Mouse (Mus musculus): Measurements from ENCODE around the gene Timp2. TPM values are rescaled to one million over a fixed set of nuclear protein-coding genes. Genes with fewer than 3 reads are reported as not detected.

Timp2 gene
- polyA plus RNA-seq, 1 experiment = 37.6 TPM

DNA sequence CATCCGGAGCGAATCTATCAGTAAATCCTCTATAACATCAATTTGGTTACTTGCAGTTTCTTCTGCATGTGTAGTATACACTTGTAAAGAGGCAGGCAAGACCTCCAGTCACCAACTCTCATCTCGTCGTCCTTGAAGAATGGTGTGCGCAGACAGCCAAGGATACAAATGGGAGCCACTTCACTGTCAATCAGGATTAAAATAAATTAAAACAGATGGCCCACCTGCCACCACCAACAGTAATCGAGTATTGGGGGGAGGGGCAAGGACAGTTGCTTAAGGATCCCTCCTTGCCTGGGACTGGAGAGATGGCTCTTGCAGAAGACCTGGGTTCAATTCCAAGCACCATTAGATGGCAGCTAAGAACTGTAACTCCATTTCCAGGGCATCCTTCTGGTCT, 62.9 kb downstream of the Timp2 start:
- H3K4me3 ChIP-seq (replicated peaks; ENCODE audit: control insufficient read depth, low read depth, low read length) = no peak overlapping the region
- no peak overlapping the region for H3K27ac ChIP-seq (ENCODE audit: control insufficient read depth, insufficient read depth, low read depth, low read length, poor library complexity)
- TF ChIP-seq POLR2A (IDR thresholded peaks at IDR 0.05; ENCODE audit: borderline replicate concordance, control insufficient read depth, low read depth, low read length) (no peak), CTCF (IDR thresholded peaks at IDR 0.05; ENCODE audit: control insufficient read depth, insufficient read depth, low read length) (no peak)
- WGBS = 74% methylated on average over 6 of the region's 6 CpGs
- peaks cover 2% of the 10 kb centered on the region; the same call in 1 of the 2 replicates for H3K4me1 ChIP-seq (ENCODE audit: control insufficient read depth, insufficient read depth, low read length)

- H3K4me3 ChIP-seq (replicated peaks; ENCODE audit: control insufficient read depth, low read depth, low read length) = peak within 1 kb of the TSS; percentile 76
- H3K27ac ChIP-seq (ENCODE audit: control insufficient read depth, insufficient read depth, low read depth, low read length, poor library complexity) = peak within 1 kb of the TSS; percentile 46
- WGBS = 1% methylated on average over 68 of the region's 68 CpGs
- peaks cover 2% of the 10 kb centered on the region; the same call in 1 of the 2 replicates for H3K4me1 ChIP-seq (ENCODE audit: control insufficient read depth, insufficient read depth, low read length)
- TF ChIP-seq CTCF (IDR thresholded peaks at IDR 0.05; ENCODE audit: control insufficient read depth, insufficient read depth, low read length) (no peak), POLR2A (IDR thresholded peaks at IDR 0.05; ENCODE audit: borderline replicate concordance, control insufficient read depth, low read depth, low read length) (peak; percentile 94)
These were observed 65.3 kb downstream of the Timp2 start, which contains the start of gene Usp36 for GRCm38 (mm10) chr11:118289999-118290889. TSS of gene Usp36 (minus strand) at chr11:118290244.

GRCm38 (mm10) chr11:118289562-118289961, 66.0 kb downstream of the Timp2 start:
- Histone ChIP-seq H3K27ac (ENCODE audit: control insufficient read depth, insufficient read depth, low read depth, low read length, poor library complexity) (peak overlapping the region; percentile 46; the same call in 1 of the 2 replicates), H3K4me1 (ENCODE audit: control insufficient read depth, insufficient read depth, low read length) (peaks cover 2% of the 10 kb centered on the region; the same call in 1 of the 2 replicates), H3K4me3 (replicated peaks; ENCODE audit: control insufficient read depth, low read depth, low read length) (peak overlapping the region; percentile 76)
- TF ChIP-seq POLR2A (IDR thresholded peaks at IDR 0.05; ENCODE audit: borderline replicate concordance, control insufficient read depth, low read depth, low read length) = no peak
- no peak for TF ChIP-seq CTCF (IDR thresholded peaks at IDR 0.05; ENCODE audit: control insufficient read depth, insufficient read depth, low read length)
- under 1% methylated on average over 22 of the region's 22 CpGs for WGBS

DNA sequence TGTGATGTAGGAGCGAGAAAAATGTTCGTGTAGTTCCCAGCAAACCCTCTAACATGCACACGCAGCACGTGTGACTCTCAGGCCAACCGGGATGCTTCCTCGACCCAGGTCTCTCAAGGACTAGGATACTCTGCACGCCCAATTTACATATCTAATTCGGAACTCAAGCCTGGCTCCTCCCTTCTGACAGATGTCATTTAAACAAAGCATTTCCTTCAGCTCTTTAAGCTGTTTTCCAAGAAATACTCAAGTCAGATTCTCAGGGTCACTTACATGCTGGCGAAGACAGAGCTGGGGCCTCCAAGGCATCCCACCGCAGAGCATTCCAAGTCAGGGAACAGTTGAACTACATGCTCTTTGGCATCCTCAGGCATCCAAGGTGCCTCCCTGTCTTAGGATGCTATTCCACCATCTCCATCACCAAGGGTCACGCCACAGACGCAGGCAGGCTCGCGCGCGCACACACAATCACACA, 66.5 kb downstream of the Timp2 start:
- WGBS = 2% methylated on average over 16 of the region's 16 CpGs
- H3K4me1 ChIP-seq (ENCODE audit: control insufficient read depth, insufficient read depth, low read length) = peaks cover 2% of the 10 kb centered on the region; the same call in 1 of the 2 replicates
- peak overlapping the region; percentile 76 for H3K4me3 ChIP-seq (replicated peaks; ENCODE audit: control insufficient read depth, low read depth, low read length)
- TF ChIP-seq CTCF (IDR thresholded peaks at IDR 0.05; ENCODE audit: control insufficient read depth, insufficient read depth, low read length) (no peak), POLR2A (IDR thresholded peaks at IDR 0.05; ENCODE audit: borderline replicate concordance, control insufficient read depth, low read depth, low read length) (no peak)
- H3K27ac ChIP-seq (ENCODE audit: control insufficient read depth, insufficient read depth, low read depth, low read length, poor library complexity) = no peak overlapping the region

DNA sequence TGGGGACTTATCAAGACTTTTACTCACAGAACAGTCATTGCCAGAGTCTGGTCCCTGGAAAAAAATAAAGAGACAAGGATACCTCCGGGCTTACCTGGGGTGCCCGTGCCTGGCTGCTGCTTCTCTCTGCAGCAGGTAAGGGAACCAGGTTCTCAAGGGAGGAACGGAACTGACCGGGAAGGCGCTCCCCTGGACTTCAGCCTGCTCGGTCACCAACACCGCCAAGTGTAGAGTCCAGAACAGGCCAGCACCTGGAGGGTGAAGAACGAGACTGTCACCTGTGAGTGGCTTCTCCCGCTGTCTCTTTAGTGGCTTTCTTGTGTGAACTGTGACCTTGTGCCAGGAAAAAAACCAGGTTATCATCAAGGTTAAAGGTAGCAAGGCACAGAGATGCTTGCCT, 68.0 kb downstream of the Timp2 start:
- H3K27ac ChIP-seq (ENCODE audit: control insufficient read depth, insufficient read depth, low read depth, low read length, poor library complexity) = no peak overlapping the region
- TF ChIP-seq POLR2A (IDR thresholded peaks at IDR 0.05; ENCODE audit: borderline replicate concordance, control insufficient read depth, low read depth, low read length) (no peak), CTCF (IDR thresholded peaks at IDR 0.05; ENCODE audit: control insufficient read depth, insufficient read depth, low read length) (no peak)
- peaks cover 2% of the 10 kb centered on the region; the same call in 1 of the 2 replicates for H3K4me1 ChIP-seq (ENCODE audit: control insufficient read depth, insufficient read depth, low read length)
- H3K4me3 ChIP-seq (replicated peaks; ENCODE audit: control insufficient read depth, low read depth, low read length) = no peak overlapping the region
- WGBS = 94% methylated on average over 9 of the region's 9 CpGs

DNA sequence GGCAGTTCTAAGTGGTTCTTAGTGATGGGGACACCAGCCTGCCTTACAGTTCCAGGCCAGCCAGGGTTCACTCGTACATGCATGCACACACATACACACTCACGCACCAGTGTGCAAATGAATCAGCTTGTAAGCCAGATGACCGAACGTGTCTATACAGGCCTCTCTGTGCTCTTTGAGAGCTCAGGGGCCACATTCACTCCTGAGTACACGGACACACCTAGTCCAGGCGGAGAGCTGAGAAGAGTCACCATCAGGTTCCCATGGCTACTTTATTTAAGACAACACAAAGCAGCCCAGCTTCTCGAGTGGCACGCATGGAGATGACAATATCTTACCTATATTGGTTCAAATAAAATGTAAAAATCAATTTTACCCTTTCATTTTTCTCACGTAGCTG, 69.1 kb downstream of the Timp2 start:
- no peak for TF ChIP-seq POLR2A (IDR thresholded peaks at IDR 0.05; ENCODE audit: borderline replicate concordance, control insufficient read depth, low read depth, low read length)
- TF ChIP-seq CTCF (IDR thresholded peaks at IDR 0.05; ENCODE audit: control insufficient read depth, insufficient read depth, low read length) = no peak
- peaks cover 2% of the 10 kb centered on the region; the same call in 1 of the 2 replicates for H3K4me1 ChIP-seq (ENCODE audit: control insufficient read depth, insufficient read depth, low read length)
- H3K4me3 ChIP-seq (replicated peaks; ENCODE audit: control insufficient read depth, low read depth, low read length) = no peak overlapping the region
- no peak overlapping the region for H3K27ac ChIP-seq (ENCODE audit: control insufficient read depth, insufficient read depth, low read depth, low read length, poor library complexity)
- 88% methylated on average over 9 of the region's 9 CpGs for WGBS

DNA sequence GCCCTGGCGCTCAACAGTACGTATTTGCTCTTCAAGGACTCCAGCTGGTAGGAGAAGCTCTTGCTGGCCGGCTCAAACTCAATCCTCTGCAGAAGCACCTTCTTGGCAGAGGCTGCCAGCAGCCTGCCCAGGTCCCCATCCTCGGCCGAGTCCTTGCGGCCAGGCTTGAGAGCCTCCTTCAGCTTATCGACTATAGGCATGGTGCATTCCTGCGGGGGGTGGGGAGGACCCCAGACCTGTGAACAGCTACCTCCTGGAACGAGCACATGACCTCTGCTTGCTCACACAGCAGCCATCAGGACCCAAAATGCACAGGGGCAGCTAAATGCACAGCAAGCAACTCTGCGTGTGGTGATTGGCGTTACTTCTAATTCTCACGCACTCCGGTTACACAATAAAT, 69.7 kb downstream of the Timp2 start:
- peaks cover 2% of the 10 kb centered on the region; the same call in 1 of the 2 replicates for H3K4me1 ChIP-seq (ENCODE audit: control insufficient read depth, insufficient read depth, low read length)
- 91% methylated on average over 13 of the region's 13 CpGs for WGBS
- TF ChIP-seq POLR2A (IDR thresholded peaks at IDR 0.05; ENCODE audit: borderline replicate concordance, control insufficient read depth, low read depth, low read length) (no peak), CTCF (IDR thresholded peaks at IDR 0.05; ENCODE audit: control insufficient read depth, insufficient read depth, low read length) (no peak)
- no peak overlapping the region for H3K4me3 ChIP-seq (replicated peaks; ENCODE audit: control insufficient read depth, low read depth, low read length)
- H3K27ac ChIP-seq (ENCODE audit: control insufficient read depth, insufficient read depth, low read depth, low read length, poor library complexity) = no peak overlapping the region

GRCm38 (mm10) chr11:118280218-118280617, 75.3 kb downstream of the Timp2 start:
- Histone ChIP-seq H3K4me3 (replicated peaks; ENCODE audit: control insufficient read depth, low read depth, low read length) (no peak overlapping the region), H3K27ac (ENCODE audit: control insufficient read depth, insufficient read depth, low read depth, low read length, poor library complexity) (no peak overlapping the region), H3K4me1 (ENCODE audit: control insufficient read depth, insufficient read depth, low read length) (no peaks in the 10 kb centered on the region; the same call in 1 of the 2 replicates)
- TF ChIP-seq CTCF (IDR thresholded peaks at IDR 0.05; ENCODE audit: control insufficient read depth, insufficient read depth, low read length) (no peak), POLR2A (IDR thresholded peaks at IDR 0.05; ENCODE audit: borderline replicate concordance, control insufficient read depth, low read depth, low read length) (no peak)
- 73% methylated on average over 3 of the region's 3 CpGs for WGBS
